Mouse (Mus musculus) adrenal gland, adult 2 months (tissue): Measurements from ENCODE around the gene Carf. TPM values are rescaled to one million over a fixed set of nuclear protein-coding genes. Genes with fewer than 3 reads are reported as not detected.
A peak's percentile ranks its signal among the peaks of the same experiment; 100 is the strongest.

Source experiments
- DNase-seq: peaks from one replicate; pipeline ENCODE4 v3.0.0; 2021
- polyA plus RNA-seq: library from polyadenylated mRNA; depleted of rRNA; stranded (reverse); fragments of >200 nt; gene quantifications from 2 replicates; pipeline ENCODE4 v1.2.3, GENCODE M21; 2012; rRNA removed
- total RNA-seq, 2 experiments: library from RNA; stranded (reverse); gene quantifications; 2 replicates each; pipeline ENCODE4 v1.2.3; 2021

Gene Carf
- total and polyA plus RNA-seq, 3 experiments: 1.3 to 11.7 (median 10.5) TPM

- peak; percentile 100 for DNase-seq
Observed at GRCm38 (mm10) chr1:60179932-60180783, 82.1 kb downstream of the Carf start, which contains the start of gene Nbeal1. Gene Nbeal1, plus strand, starts transcription at chr1:60180599.

DNA sequence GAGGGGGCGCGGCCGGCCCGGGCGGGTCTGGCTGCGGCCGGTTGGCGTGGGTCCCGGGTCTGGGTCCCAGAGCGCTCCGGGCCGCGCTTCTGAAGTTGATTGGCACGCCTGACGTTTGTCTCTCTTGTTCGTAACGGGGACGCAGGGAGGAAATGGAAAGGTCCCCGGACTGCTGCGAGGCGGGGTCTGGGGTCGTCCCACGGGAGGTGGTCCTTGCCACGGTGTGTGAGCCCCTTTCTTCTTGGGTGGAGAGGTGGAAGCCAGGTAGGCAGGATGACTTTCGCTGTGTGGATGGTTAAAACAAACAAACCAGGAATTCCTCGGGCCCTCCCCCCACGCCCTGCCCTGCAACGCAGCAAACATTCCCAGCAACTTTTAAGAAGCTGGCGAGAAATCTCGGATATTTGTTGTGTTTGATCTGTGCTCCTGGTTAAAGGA lies 82.8 kb downstream of the Carf start:
- no peak for DNase-seq

DNA sequence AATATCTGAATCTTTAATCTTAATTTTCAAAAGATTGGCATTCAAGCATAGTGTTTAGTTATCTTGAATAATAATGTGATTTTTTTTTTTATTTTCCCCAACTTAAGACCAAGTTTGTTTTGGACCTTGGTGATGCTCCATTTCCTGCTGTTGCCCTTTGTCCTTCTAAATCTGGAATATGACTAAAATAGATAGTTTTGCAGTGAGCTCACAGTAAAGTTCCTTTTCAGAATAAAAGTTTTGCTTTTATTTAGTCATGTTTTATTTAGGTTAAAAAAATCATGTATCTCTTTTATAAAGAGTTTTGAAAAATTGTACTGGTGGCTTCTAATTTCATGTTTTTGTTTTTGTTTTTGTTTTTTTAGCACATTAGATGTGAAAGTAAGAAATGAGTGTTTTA lies 90.4 kb downstream of the Carf start:
- DNase-seq: no peak

DNA sequence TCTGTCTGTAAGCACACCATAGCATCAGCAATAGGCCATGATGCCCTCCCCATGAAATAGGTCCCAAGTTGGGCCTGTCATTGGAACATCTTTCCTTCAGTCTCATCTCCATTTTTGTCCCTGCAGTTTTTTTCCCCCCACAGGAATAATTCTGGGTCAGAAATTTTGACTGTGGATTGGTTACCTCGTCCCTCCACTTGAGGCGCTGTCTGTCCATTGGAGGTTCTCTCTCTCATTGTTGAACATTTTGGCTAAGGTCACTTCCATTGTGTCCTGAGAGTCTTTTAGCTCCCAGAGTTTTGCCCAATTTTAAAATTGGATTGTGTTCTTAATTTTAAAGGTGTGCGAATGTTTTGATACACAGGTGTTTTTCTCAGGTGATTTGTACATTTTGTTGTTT lies 98.8 kb downstream of the Carf start:
- no peak for DNase-seq

GRCm38 (mm10) chr1:60199006-60199405 lies 101.0 kb downstream of the Carf start:
- DNase-seq: no peak

Other genes starting within 250 kb of the Carf start
- gene Fam117b, start 185.2 kb upstream of the Carf start, total RNA-seq: 10 to 100 TPM; 33.8 to 35.6 TPM
- 23.7 and 26.9 TPM in 2 replicates for gene Fam117b, start 185.2 kb upstream of the Carf start, polyA plus RNA-seq
- gene Ica1l, start 55.1 kb upstream of the Carf start, total RNA-seq: 1 to 10 TPM; 1.6 to 2.3 TPM
- gene Ica1l, start 55.1 kb upstream of the Carf start, polyA plus RNA-seq: 0.03 and 0.15 TPM in 2 replicates
- gene Wdr12, start 398 bp downstream of the Carf start, total RNA-seq: 10 to 100 TPM; 15.8 to 17.8 TPM
- 1.8 TPM in 2 replicates for gene Wdr12, start 398 bp downstream of the Carf start, polyA plus RNA-seq
- 10 to 100 TPM; 51.9 to 73.4 TPM for gene Nbeal1, start 82.4 kb downstream of the Carf start, total RNA-seq
- gene Nbeal1, start 82.4 kb downstream of the Carf start, polyA plus RNA-seq: 0.77 and 1.1 TPM in 2 replicates
- 10 to 100 TPM; 33.4 to 38.4 TPM for gene Cyp20a1, start 245.1 kb downstream of the Carf start, total RNA-seq
- gene Cyp20a1, start 245.1 kb downstream of the Carf start, polyA plus RNA-seq: 2.7 and 3.7 TPM in 2 replicates